Mouse (Mus musculus) yolk sac, embryonic 10.5 days (tissue): ENCODE measurements around the gene Gm17657.

Experiments
- DNase-seq: peaks from one replicate; pipeline ENCODE4 v3.0.0-alpha.2; 2017; ENCODE audit warnings: low spot score

Gene Gm17657

DNA sequence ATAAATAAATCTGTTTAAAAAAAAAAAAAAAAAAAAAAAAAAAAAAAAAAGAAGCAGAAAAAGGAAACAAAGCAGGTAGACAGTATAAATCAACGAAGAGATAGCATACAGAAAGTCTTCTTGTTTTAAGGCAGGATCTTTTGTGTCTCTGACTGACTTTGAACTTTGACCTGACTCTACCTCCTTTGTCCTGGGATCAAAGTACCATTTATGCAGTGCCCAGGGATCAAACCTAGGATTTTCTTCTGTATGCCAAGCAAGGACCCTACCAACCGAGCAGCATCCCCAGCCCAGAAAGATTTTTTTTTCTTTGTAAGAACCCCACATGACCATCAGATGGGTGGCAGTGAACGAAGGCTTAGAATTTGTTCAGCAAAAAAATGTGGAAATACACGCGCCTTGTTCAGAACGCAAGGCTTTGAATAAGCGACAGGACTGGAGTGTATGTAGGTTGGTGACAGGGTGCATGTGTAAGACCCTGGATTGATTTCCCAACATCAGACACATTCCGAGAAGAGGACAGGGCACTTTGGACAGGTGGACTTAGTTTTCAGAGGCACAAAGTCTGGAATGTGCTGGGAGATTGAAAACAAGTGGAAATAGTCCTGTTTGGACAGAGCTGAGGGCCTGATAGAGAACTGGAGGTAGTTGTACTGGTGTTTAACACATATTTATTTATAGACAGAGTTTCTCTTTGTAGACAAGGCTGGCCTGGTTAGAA lies 61.0 kb downstream of the Gm17657 start:
- peak; percentile 82 for DNase-seq

DNA sequence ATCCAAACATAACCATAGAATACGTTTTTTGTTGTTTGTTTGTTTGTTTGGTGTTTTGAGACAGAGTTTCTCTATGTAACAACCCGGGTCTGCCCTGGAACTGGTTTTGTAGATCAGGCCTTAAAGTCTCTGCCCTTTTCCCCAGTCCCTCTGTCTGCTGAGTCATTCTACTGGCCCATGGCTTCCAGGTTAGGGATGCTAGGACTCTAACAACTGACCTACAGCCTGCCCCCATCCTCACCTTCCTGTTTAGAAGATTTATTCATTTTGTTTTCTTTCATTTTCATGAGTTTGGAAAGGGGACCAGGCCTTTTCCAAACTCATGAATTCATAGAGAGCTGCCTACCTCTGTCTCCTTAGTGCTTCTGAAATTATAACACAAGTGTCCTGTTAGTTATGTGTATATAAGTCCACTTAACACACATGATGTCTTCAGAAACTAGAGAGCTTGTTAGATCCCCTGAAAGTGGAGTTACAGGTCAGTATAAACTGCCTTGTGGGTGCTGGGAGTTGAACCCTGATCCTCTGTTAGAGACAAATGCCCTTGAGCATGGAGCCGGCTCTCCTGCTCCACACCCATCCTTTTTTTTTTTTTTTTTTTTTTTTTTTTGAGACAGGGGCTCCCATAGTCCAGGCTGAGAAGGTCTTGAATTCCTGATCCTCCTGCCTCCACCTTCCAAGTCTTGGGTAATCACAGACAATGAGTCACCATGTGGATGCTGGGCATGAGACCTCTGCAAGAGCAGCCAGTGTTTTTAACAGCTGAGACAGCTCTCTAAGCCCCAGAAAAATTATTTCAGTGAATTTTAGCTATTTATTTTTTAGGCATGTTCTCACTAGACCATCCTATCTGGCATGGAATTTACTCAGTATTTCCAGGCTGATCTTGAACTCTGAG lies 63.9 kb downstream of the Gm17657 start:
- DNase-seq = no peak

- no peak for DNase-seq
Observed at GRCm38 (mm10) chr17:29484431-29484830, 65.0 kb downstream of the Gm17657 start.

DNA sequence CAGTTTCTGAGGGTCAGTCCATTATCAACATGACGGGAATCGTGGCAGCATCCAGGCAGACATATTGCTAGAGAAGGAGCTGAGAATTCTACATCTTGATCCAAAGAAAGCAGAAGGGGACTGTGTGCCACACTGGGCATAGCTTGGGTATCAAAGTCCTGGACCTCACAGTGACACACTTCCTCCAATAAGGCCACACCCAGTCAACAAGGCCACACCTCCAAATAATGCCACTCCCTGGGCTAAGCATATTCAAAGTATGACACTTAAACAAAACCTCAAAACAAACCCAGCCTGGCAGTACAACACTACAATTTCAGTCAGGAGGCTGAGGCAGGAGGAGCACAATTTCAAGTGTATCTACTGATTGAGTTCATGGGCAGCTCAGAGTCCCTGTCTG lies 66.2 kb downstream of the Gm17657 start:
- DNase-seq = no peak

DNA sequence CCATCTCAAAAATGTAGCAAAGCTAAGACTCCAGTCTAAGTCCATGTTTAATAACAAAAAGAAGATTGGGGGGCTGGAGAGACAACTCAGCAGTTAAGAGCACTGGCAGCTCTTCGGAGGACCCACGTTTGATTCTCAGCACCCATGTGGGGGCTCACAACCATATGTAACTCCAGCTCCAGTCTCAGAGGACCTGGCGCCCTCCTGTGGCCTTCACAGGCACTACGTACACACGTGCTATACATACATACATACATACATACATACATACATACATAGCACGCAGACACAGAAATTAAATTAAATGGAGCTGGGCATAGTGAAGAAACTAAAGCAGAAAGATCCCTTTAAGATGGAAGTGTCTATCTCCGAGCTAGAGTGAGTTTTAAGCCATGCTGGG lies 66.8 kb downstream of the Gm17657 start:
- no peak for DNase-seq

DNA sequence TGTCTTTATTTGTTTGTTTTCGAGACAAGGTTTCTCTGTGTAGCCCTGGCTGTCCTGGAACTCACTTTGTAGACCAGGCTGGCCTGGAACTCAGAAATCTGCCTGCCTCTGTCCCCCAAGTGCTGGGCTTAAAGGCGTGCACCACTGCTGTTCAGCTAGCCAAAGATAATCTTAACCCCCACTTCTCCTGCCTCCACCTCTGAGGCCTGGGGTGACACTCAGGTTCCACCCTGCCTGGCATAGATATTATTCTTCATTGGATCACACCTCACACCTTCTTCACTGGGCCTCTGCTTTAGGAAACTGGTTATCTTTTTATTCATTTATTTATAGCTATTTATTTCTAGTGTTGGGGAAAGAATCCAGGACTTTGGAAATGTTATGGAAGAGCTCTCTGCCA lies 69.2 kb downstream of the Gm17657 start:
- no peak for DNase-seq

- DNase-seq = no peak
Observed at GRCm38 (mm10) chr17:29478271-29478670, 71.2 kb downstream of the Gm17657 start.

DNA sequence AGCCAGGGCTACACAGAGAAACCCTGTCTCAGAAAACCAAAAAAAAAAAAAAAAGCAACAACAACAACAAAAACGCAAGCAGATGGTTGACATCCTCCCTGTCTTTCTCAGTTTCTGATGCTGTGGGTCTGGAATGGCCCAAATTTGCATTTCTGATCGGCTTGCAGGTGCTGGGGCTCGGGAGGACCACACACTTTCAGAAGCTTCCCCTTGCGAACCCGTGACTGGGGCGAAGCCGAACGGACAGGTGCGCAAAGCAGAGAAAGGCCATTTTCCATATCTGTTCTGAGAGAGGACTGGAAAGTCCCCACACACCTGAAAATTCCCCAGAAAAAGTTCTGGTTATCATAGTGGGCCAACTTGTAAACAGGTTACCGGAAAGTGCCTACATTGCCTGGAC lies 72.1 kb downstream of the Gm17657 start:
- no peak for DNase-seq

DNA sequence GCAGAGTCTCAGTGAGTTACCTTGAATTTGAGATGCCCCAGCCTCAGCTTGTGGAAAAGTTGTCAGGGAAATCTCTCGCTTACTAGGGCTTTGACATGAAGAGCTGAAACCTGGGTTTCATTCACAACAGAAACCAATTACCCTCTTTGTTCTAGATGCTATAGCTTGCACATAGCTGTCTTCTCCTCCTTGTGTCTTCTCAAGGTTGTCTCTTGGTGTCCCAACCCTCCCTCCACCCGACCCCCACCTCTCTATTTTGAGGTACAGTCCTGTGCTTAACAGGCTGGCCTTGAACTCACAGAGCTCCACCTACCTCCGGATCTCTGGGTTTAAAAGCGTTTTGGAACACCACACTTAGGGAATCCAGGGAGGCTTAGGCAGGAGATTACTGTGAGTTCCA lies 73.0 kb downstream of the Gm17657 start:
- DNase-seq = no peak

- DNase-seq = no peak
Observed at GRCm38 (mm10) chr17:29475142-29475541, 74.3 kb downstream of the Gm17657 start.

DNA sequence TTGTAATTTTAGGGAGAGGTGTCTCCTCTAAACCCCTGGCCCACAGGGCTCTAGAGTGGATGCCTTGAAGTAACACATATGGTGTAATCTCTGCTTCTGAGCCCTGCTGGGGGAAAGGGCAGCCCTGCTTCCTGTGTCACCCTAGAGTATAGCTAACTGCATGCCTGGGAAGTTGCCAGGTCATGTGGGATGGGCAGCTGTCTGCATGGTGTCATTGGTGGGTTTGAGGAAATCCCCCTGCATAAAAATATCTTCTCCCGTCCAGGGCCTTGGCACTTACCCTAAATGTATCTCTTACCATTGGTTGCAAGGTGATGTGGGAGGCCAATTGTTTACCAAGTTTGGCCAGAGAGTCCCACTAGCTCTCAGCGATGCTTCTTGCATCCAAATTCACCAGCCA lies 75.4 kb downstream of the Gm17657 start:
- no peak for DNase-seq

DNA sequence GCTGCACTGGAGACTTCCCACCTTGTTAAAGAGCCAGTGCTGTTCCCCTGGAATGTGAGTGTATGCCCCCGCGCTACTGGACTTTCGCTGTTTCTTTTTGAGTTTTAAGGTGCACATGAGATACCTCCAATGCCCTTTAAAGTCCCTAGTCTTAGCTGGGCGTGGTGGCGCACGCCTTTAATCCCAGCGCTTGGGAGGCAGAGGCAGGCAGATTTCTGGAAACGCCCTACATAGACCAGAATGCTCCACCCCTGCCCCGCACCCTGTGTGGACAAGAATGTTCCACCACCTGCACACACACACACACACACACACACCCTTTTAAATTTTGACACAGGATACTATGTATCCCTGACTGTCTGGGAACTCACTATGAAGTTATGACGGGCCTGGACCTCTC lies 76.0 kb downstream of the Gm17657 start:
- DNase-seq = no peak
